Mouse (Mus musculus) retina, adult 2 months (tissue): ENCODE measurements around the gene Hist1h3f.

Experiments
- DNase-seq: peaks from one replicate; pipeline ENCODE4 v3.0.0-alpha.2; 2012; ENCODE audit warnings: low read depth, low spot score

Hist1h3f gene

DNA sequence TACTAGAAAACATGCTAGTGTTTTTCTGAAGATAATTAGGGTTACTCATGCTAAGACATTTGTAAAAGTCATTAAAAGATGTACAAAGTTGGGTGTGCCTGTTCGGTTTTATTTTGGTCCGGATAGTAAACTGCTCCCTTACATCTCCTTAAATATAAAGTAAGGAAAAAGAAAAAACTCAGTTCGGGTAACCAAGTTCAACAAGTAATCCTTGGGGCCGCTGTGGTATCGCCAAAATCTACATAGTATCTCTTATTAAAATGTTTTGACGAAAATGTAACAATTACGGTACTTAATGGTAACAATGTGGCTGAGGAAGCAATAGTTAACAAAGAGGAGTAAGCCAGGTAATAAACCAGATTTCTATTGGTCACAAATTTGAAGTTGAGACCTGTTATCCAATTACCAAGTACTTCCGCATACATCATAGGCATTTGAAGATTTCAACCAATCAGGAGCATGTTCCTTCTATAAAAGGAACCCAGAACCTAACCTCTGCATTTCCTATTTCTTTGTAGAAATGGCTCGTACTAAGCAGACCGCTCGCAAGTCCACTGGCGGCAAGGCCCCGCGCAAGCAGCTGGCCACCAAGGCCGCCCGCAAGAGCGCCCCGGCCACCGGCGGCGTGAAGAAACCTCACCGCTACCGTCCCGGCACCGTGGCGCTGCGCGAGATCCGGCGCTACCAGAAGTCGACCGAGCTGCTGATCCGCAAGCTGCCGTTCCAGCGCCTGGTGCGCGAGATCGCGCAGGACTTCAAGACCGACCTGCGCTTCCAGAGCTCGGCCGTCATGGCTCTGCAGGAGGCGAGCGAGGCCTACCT is at the start of gene Hist1h3f:
Hist1h3f (plus strand) TSS at position 88 of the 822 bp plus-strand sequence.
- peak; percentile 90 for DNase-seq

DNA sequence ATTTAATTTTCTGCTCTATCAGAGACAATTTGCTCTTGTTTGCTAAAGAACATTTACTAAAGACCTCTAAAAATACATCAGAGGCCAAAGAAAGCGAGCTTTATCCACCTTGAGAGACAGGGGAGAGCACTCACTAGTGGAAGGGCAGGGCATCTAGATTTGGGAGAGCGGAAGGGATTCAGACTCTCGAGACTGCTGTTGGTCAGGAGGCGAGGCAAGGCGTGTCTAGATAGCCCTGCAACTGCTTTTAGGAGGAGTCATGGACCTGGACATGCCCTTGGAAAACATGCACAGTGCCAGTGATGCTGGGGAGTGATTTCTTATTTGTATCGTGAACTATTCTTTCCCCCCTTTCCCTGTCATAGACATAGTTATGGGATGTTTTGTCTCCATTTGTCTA is 48.3 kb upstream of the Hist1h3f start:
- DNase-seq: no peak

DNA sequence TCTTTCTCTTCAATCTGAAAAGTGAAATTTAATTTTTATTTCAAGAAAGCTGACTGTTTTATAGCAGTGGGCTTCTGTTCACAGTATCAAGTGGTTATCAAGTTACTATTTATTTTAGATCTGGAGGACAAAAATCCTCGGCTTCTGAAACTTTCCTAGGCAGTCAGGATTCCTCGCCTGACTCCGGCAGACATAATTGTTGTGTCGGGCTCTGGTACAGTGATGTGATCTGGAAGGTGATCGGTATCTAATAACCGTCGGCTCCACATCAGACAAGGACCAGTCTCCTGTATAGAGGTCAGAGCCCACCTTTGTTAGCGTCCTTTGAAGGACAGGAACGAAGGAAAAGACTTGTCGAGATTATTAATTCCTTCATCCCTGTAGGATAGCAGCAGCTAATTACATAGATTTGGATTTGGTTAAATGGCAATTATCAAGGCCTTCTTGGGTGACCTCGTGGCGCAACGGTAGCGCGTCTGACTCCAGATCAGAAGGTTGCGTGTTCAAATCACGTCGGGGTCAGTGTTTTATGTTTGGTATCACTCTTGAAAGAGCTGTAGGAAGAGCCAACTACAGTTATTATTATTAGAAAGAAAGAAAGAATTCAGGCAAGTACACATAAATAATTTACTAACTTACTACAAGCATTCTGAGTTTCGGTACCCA is 46.1 kb upstream of the Hist1h3f start:
- no peak for DNase-seq

DNA sequence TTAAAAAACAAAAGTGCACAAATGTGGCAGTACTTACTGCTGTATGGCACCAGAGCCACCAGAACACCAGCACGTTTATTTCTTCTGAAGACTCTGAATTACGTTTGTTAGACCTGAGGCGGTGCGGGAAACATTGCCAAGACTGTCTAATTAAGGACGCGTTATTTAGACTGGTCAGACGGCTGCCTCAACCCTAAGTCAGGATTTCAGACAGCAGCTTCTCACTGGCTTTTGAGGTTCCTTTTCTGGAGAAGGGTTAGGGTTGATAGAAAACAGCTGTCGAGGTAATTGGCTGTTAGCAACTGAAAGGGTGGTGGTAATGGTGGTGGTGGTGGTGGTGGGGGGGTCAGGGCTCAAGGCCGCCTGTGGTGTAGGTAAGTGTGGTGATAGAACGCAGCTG is 45.2 kb upstream of the Hist1h3f start:
- no peak for DNase-seq

DNA sequence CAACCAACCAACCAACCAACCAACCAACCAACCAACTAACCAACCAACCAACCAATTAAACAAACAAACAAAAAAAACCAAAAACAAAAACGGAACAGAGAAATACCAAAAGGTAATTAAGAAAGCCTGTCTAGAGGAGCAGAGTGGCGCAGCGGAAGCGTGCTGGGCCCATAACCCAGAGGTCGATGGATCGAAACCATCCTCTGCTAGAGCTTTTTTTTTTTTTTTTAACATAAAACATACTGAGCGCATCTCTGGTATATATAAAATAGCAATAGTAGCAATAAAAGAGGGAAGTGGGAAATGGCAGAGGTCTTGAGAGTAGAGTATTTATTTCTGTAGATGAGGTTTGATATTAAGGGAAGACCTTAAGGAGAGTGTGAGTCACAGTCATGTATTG is 43.9 kb upstream of the Hist1h3f start:
- DNase-seq: no peak

DNA sequence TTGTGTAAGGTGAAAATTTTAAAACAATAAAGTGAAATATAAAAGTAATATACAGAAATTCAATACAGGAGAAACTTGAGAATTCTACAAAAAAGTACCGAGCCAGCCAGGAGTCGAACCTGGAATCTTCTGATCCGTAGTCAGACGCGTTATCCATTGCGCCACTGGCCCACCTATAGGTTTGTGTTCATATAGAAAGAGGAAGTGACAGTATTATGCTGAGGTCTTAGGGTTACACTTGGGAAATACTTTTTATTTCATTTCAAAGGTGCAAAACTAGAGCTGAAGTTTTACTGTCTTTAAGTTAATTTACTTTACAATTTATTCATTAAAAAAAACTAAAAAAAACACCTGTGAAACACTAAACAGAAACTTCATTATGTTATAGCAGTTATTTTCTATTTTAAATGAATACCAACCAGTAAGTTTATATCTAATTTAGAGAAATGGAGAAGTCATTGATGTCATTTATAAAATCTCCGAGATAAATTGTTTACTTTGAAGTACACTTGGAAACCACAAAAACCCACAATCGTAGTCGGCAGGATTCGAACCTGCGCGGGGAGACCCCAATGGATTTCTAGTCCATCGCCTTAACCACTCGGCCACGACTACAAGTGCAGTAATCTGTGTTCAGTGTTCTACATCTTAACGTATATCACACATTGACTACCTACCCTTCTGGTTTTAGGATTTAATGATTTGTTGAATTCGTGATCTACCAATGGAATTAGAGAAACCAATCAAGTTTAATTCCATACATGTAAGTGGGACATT is 43.2 kb upstream of the Hist1h3f start:
- DNase-seq: no peak

DNA sequence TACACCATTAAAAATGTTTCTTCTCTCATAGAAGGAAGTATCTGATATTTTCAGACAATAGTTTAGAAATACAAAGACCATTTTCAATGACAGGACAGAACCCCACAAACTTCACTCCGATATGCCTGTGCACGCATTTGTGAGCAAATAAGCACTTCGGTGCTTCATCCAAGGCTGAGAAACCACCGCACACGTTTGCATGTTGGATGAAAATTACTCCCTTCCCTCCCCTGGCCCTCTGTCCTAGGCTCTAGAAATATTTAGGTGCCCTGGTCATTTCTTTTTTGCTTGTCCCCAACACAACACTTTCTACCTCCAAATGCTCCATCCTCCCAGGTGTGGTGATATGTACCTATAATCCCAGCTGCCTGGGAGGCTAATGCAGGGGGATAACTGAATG is 42.3 kb upstream of the Hist1h3f start:
- no peak for DNase-seq

DNA sequence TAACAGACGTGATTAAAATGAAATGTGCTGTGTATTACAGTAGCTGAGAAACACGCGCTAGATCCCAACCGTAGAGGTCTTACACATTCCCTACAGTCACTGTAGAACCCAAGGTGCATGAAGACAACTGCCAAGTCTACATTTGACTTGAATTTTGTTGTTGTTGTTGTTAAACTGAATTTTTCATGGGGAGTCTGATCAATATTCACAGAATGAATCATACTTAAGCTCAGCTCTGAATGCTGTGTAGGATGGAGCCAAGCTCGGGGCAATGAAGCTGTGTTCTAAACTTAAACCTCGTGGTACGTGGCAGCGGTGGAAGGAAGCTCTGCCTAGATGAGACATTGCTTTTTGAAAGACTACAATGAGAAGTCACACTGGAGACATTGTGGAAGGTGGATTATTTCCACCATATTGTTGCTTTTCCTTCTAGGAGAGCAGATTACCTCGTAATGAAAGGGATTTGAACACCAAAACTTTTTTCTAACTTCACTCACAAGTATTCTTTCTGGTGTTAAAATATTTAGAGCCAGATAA is 41.8 kb upstream of the Hist1h3f start:
- DNase-seq: no peak

DNA sequence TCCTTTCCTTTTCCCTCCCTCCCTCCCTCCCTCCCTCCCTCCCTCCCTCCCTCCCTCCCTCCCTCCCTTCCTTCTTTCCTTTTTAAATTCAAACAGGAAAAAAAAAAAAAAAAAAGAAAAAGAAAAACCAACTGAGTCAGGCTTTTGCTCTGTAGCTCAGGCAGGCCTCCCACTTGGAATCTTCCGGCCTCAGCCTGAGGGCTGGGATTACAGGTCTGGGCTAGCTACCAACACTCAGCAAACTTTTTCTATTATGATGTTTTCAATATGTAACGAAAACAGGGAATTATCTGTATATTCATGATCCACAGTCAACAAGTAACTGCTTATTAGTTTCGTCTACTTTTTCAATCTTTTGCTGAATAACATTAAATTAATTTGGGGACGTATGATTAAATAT is 40.9 kb upstream of the Hist1h3f start:
- DNase-seq: no peak

DNA sequence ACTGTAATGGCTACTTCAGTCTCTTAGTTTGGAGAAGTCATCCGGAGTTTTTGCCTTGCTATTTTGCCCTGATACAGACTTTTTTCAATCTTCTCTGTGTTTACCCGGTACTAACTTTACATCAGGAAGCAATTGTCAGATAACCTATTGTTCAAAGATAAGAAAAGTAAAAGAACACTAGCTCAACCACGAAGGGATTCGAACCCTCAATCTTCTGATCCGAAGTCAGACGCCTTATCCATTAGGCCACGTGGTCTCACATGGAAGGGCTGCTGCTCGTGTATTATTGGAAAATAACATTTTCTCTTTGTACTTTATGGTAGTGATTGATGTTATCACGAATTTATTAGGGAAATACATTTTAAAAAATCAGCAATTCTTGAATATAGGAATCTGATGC is 40.1 kb upstream of the Hist1h3f start:
- DNase-seq: no peak

DNA sequence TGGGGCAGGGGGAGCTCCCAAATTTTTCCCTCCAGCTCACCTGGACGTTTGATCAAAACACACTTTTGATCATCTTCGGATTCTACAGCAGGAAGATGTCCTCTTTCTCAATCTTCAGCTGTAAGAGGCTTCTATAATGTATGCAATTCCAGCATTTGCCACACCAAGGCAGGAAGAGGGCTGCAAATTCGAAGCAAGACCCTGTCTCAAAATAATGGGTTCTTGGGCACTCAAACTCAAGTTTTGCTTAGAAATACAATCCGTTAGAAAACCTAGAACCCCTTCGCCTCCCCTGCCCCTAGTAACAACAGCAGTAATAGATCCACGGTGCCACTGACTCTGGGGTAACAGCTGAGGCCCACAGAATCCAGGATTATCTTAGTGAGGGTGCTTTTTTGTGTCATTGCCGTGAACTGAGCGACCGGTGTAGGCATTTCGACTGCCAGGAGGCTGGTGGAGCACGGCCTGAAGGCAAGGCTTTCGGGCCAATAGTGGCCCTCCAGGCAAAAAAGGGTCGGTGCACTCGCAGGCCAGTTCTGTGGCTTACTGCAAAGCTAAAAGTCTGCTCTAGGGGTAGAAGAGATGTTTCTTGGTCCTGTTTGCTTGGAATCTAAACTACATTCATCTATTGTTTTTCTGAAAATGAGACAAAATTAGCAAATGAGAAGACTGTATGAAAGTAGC is 38.0 kb upstream of the Hist1h3f start:
- DNase-seq: no peak

DNA sequence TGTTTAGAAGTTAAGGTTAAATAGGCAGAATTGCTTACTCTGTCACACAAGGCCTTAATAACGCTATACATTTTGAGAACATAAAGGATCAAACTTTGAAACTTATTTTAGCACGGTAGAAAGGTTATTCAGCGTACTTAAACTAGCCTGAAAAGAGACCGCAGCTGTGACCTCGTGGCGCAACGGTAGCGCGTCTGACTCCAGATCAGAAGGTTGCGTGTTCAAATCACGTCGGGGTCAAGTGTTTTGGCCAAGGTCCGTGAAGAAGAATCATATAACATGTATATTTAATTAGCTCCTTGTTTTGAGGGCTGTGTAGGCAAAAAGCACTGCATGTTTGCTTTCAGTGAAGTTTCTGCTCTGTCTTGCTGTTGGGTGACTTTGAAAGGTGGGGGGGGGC is 37.5 kb upstream of the Hist1h3f start:
- no peak for DNase-seq

DNA sequence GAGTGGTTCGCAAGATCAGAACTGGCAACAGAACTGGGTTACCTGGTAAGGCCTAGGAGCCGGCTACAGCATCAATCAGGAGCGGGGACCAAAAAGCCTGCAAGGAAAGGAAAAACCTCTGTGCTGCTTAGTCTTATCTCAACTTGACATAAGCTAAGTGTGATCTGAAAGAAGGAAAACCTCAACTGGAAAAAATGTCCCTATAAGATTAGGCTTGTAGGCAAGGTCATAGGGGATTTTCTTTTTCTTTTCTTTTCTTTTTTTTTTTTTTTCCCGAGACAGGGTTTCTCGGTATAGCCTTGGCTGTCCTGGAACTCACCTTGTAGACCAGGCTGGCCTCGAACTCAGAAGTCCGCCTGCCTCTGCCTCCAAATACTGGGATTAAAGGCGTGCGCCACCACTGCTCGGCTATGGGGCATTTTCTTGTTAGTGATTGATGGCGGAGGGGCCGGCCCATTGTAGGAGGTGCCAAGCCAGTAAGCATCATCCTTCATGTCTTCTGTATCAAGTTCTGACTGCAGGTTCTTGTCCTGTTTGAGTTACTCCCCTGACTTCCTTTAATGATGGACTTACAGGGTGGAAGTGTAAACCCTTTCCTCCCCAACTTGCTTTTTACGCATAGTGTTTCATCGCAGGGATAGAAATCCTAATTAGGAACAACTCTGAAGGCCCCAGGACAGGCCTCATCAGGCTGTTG is 36.9 kb upstream of the Hist1h3f start:
- no peak for DNase-seq

DNA sequence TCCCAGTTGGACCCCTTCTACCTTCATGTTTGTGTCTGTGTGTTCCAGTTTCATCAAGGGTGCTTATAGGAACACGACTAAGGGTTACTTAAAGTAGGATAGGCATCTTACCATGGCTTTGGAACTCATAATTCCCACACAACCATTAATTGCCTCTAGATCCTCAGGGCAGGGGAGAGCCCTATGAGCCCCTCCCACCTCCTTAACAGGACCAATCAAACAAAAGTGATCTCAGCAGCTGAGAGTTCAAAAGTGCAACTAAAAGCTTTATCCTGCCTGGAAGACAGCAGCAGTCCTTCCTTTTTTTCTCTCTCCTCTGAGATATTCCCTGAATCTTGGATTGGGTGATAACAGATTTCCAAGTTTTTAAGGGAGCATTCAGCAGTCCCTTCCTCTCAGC is 33.7 kb upstream of the Hist1h3f start:
- DNase-seq: no peak

DNA sequence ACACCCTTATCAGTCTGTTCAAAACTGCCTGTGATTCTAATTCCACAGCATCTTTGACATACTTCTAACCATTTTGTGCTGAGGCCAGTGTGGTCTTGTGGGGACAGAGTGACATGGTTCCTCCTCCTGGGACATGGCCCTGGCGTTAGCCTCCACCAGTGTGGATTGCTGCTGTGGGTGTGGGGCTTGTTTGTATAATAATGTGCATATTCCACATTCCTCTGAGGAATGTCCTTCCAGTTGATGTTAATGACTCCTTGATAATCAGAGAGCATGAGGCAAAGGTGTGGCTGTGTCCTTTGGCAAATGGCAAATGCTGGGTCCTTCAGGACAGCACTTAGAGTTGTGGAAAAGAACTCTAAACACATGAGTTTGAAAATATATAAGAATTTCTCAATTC is 30.3 kb upstream of the Hist1h3f start:
- no peak for DNase-seq

DNA sequence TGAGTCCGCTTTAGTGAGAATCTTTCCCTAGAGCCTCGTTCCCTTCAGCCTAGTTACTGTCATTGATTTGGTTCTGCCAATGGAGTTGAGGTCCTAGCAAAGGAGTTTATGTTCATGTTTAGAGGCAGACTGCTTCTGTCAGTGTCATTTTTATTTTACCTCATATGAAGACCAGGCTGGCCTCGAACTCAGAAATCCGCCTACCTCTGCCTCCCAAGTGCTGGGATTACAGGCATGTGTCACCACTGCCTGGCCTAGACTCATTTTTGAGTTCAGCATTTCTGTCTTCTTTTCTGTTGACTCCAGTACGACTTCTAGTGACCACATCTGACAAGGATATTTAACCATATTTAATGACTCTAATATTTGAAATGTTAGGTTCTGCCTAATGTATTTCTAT is 28.6 kb upstream of the Hist1h3f start:
- no peak for DNase-seq

DNA sequence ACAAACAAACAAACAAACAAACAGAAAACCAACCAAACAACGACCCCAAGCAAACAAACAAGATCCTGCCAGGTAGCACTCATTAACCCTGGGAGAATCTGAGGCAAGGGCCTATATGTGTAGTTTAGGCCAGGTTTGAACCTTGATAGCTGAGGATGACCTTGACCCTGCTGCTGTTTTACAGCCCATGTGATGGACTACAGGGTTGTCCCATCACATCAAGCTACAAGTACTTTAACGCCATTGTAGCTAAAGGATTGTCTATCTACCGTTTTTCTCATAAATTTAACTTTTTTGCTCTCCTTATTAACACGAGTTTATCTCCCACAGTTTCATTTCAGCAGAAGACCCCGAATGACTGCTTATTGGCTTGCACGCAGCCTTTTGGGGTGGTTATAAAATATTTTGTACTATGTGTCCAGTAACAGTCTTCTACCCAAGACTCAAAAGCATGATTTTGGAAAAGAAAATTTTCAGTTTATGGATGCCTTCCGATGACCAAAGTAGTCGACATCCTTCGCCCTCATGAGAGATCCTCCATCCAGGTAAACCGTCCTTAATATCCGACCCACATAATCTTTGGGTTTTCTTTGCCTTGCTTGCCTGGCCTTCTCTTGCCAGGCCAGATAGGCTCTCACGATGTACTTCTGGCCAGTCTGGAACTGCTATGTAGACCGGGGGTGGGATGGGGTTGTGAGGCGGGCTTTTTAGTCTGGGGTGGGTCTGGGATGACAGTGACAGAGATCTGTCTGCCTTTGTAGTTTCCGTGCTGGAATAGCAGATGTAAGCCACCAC is 27.8 kb upstream of the Hist1h3f start:
- DNase-seq: no peak

DNA sequence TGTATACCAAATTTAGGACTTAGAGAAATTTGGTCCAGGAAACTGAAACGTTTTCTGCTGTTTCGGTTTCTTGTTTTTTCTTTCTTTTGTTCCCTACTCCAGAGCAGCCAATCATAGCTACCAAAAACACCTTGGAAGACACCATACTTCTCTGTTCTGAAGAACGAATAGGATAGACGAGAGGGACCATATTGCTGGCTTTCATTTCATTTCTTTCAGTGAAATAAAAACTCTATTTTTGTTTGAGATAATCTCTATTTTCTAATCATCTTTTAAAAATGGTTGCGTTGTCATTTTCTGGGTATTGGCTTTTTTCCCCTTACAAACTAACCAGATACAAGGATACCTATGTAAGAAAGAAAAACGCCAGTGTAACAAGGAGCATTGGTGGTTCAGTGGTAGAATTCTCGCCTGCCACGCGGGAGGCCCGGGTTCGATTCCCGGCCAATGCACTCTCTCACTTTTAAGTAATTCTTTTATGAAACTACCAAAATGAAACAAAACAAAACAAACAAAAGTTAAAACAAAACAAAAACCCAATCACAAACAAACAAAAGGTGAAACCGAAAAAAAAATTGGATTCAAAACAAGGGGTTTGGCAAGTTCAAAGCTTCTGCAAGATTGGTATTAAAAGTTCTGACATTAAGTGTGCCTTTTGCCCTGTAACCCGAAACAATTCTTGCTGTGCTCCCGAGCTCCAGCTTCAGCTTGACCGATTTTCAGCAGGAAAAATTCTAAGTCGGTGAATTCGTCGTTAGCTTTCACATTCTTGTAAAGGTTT is 26.8 kb upstream of the Hist1h3f start:
- DNase-seq: peak; percentile 64

DNA sequence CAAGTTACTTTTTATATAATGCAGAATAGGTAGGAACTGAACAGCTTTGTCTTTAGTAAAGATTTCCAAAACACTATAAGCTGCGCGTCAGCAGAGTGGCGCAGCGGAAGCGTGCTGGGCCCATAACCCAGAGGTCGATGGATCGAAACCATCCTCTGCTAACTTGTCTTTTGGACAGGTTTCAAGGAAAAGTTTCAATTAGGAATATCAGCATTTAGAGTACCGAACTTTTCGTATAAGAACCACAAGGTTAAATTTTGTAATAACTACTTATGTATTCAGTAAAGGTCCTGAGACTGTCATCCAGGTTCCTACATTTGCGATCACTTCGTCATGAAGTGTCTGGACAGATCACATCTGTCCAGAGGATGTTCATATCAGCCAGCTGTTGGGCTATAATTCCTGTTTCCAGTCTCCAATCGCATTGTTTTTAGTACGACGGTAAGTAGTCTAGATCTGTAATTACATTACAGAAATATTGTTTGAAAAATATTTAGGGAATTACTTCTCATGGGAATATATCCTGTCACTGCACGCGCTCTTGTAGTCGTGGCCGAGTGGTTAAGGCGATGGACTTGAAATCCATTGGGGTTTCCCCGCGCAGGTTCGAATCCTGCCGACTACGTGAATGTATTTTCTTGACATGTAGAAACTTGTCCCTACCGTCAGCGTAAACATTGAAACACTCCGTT is 26.1 kb upstream of the Hist1h3f start:
- DNase-seq: peak; percentile 72
